Mouse (Mus musculus) kidney, postnatal 10 days (tissue): Measurements from ENCODE around the gene Cntn1.

Source experiments
- DNase-seq: peaks from one replicate; pipeline ENCODE4 v3.0.0; 2021; ENCODE audit warnings: mixed read lengths

The Cntn1 gene

DNA sequence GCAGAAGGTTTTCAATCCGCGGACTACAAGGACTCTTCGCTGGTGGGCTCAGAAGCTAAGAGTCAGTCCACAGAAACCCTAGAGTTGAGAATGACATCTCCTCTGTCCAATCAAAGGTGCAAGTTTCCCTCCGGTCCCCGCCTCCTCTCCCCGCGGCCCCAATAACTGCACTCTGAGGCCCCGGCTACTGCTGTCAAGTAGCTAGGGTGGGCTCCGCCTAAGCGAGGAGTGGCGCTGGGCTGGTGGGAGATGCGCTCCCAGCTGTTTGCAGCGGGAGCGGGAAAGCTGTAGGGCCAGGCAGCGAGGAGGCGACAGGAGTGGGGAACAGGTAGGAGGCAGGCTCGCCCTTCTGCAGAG lies at the start of gene Cntn1:
Gene Cntn1, plus strand, starts transcription at position 170 of the 357 bp plus-strand sequence.
- DNase-seq = peak; percentile 71

DNA sequence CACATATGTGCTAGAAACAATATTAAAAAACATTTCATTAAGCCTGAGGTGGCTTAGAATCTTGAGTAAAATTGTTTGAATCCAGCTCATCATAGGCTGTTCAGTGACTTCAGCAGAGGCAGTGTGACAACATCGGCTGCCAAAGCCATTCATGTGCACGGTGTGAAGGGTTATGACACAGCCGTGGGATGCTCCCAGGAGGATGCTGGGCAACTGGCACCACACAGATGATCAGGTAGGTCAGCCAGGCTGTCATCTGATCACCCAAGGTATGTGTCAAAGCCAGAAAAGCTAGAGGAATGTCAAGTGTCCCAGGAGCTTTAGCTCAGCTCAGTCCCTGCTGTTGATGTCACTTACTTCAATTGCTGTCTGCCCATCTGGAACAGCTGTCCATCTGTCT lies 49.5 kb upstream of the Cntn1 start:
- no peak for DNase-seq

DNA sequence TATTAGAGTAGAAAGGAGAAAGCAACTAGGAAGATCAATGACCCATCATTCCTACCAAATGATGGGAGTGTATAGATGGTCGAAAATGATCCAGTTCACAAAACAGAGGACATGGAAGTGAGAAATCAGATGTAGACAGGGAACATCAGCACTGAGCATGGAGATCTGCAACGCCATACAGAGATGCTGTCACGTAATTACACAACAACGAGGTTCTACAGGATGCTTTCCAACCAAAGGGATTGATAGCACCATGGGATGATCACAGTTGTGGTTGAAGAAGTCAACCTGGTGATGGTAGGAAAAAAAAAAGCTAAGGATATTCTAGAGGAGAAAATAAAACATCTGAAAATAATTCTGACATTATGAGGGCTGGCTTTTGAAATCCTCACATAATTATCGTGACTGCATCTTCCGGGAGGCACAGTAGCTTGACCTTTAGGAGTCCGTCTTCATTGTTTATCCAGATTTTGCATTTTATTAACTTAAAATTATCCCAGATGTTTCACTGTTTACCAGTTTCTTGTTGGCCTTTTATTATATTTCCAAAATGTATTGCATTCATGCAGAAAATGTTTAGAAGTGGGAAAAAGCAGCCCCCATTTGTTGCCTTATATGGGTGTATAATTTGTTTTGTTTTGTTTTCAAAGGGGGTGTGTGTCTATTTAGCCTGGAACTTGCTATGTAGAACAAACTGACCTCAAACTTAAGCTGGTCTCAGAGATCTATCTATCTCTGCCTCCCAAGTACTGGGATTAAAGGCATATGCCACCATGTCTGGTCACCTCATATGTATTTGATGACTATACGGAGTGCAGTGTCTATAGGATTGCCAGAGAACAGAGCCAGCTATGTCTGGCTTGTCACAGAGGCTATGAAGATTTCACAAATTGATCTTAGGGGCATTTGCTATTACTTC lies 38.5 kb upstream of the Cntn1 start:
- DNase-seq = no peak

DNA sequence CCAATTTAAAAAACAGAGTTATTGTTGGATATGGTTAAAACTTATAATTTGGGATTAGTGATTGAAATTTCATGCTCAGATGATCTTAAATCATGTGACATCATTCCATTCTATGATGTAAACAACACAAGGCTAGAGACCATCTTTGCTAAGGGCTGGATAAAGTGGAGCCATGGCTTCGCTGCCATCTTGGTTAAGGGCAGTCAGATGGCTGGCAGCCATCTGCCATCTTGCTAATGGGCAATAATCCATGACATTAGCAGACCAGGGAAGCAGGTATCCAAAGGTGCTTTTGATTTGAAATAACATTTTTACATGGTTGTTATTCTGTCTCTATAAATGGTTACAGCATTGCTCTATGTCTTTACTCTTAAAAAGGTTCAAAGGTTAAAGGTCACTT lies 16.9 kb upstream of the Cntn1 start:
- DNase-seq = no peak

DNA sequence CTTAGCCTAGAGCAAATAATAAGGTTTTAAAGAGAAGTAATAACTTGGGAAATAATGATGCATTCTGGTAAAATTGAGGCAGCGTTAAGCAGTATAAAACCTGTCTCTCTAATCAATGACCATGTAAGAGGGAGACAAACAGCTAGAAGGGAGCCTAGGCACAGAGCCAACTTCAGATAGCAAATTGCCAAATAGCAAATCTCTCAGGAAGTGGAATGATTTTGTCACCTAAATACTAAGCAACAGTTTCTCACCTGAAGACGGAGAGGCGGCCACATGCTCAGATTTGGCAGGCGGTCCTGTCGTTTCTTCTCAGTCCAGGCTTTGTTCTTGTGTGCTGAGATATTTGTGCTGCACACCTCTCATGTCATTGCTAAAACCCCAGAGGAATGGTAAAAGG lies 8.4 kb upstream of the Cntn1 start:
- no peak for DNase-seq

DNA sequence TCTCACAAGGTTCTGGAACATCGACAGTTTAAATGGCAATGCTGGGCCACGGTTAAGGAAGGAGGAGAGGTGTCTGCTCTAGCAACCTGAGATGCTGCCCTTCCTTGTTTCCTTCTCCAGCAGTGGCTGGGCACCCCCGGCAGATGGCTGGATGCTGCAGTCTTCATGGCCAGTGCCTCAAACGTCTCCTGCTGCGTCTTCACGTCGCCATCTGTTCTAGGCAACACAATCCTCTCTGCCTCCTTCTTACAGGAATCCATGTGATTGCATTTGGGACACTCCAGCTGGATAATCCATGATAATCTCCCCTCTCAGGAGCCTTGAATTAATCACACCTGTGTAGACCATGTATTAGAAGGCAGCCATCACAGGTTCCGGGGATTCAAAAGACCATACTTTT lies 4.9 kb upstream of the Cntn1 start:
- no peak for DNase-seq

DNA sequence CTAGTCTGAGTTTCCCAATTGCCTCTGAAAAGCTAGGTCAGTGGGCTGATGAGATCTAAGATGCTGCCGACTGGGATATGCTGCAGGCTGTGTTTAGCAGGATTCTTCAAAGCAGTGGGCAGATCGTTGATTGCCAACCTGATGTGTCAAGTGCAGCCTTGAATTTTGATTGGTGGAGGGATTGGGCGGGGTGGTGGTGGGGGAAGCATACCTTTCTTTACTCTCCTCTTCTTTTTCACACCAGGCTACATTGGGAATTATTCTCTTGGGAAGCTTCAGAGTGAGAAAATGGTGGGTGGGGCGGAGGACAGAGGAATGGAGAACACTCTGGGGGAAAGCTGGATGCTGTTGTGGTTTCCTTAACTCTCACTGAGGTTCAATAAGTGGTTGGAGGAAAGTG lies 2.9 kb upstream of the Cntn1 start:
- DNase-seq = no peak

DNA sequence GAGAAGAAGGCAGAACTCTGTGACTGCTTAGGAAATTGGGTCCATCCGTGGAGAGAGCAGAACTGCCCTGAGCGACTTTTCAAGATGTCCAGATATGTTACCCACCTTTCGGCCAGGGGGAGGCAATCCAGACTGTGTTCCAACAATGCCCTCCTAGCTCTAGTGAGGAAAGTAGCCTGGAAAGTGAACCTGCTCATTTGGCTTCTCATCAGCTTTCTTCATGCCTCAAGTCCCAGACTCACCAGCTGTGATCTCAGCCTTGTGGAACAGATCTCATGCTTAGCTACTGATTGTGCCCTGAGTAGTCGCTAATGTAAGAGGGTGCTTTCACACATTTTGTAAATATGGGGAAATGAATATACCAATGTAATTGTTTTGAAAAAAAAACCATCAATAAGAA lies 2.4 kb upstream of the Cntn1 start:
- no peak for DNase-seq

DNA sequence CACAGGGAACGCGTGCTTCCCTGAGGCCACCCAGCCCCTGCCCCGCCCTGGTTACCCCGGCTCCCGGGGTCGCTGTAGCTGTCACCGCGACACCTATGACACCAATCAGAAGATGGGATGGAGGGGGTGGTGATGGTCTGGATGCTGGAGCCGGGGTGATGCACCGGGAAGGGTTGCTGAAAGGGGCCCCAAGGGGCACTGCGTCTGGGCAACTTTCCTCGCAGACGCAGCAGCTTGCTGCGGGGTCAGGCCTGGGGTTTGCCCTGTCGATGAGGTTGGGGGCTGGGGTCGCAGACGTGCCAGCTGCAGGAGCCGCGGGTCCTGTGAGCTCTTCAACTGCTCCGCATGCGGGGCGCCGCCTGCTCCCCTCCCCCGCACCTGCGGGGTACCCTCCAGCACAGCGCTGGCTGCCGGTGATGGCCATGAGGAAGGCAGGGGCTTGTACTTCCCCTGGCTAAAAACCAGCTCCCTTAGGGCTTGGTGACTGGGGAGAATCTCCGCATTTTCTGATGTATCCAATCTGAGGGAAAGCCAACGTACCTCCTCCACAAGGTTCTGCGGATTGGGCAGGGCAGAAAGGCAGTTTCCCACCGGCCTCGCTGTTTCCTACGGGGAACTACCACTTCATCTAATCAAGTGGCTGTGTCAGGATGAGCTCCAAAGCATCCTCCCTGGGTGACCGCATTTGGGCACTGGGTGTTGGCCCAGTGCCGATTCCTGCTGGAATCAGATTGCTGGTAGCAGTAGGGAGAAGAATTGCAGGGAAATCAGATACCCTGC lies 578 bp downstream of the Cntn1 start:
- DNase-seq = peak; percentile 16

DNA sequence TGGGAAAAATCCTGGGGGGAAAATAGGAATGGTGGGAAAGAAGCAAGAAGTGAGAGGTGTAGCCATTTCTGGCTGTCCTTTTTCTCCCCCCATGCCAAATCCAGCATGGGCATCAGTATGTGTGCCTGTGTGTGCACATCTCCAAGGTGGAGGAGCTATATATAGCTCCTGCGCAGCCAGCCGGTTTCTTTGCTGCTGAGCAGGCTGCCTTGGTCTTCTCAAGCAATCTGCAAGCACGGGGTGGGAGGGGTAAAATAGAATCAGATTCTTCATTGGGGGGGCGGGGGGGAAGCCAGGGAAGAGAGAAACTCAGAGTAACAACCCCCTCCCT lies 1.1 kb downstream of the Cntn1 start:
- DNase-seq = no peak

DNA sequence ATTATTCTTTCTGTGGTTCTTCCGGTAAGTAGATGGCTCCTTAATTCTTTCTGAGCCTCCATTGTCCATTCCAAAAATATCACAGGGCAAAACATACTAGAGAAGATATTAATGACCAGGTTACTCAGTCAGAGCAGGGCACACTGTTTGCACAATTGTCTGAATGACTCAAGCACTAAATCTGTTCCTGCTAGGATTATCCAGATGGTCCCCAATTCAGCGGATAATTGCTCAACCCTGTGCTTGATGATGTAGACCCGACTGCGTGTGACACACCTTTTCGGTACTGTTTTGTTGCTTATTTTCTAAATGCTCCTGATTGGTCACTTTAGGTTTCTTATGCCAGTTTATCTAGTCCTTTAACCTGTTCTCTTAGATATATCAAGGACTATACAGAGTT lies 6.6 kb downstream of the Cntn1 start:
- DNase-seq = no peak

DNA sequence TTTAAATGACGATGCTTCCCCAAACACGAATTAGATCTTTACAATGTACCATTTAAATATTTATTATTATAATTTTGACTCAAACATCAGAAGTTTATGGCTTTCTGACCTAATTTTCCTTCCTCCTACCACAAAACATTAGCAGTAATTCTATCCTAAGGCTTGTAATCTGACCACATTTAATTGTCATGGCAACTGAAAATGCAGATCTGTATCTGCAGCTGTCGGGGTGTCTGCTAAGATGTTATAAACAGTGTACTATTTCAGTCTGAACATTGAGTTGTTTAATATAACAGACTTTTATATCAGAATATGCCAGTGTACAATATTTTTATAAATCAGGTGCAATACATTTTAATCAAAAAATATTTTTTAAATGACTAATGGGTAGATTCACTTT lies 10.0 kb downstream of the Cntn1 start:
- no peak for DNase-seq

DNA sequence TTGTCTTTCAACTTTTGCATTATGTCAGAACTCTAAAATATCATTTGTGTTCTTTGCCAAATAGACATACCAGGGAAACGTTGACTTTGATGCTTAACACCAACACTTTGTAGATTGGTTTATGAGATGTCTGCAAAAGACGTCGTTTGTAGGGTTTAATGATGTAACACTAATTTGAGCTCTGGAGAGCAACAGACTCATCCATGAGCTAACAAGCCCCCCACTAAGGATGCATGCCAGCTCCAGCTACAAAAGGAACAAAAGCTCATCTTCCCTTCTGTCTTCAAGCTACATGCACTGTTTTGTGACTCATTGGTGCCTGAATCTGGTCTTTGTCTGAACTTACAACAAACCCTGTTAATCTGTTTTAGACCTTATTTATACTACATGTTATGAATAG lies 28.5 kb downstream of the Cntn1 start:
- no peak for DNase-seq

DNA sequence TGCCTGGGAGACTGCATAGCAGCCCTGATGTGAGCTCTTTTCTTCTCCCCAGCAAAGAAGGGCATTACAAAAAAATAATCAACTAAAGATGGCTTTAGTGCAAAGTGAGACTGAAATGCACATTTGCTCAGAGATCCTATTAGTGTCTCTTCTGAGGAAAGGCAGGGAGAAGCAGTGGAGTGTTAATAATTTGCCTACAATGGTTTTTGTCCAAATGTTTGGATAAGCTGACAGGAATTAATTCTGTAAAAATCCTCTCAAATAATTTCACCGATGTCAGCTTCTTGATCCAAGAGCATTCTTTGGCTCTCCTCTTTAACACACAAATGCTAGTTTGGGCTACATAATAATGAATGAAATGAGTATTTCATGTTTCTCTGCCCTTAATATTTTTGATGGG lies 34.9 kb downstream of the Cntn1 start:
- no peak for DNase-seq

DNA sequence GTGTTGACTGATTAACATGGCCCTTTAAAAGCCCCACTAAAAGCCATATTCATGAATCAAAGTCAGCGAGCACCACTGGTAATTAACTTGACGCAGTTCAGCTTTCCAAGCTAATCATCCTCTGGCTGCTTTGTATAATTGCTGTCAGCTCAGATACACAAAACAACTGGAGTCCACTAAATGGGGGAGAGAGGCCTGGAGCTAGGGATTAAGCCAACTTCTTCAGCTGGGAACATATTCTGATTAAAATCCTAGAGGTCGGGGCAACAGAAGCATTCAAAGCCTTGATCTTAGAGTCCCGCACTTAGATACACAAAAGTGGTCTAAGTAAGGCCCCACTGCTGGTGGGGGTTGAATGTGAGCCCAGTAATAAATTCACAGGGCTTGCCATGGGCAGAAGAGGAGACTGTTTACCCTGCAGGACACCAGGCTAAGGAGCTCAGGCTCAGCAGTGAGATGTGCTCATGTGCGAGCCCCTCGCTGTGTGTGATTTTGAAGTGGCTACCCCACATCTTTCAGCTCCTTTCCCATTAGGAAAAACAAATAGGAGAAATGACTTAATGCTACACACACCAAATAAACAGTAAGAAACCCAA lies 36.8 kb downstream of the Cntn1 start:
- peak; percentile 39 for DNase-seq

DNA sequence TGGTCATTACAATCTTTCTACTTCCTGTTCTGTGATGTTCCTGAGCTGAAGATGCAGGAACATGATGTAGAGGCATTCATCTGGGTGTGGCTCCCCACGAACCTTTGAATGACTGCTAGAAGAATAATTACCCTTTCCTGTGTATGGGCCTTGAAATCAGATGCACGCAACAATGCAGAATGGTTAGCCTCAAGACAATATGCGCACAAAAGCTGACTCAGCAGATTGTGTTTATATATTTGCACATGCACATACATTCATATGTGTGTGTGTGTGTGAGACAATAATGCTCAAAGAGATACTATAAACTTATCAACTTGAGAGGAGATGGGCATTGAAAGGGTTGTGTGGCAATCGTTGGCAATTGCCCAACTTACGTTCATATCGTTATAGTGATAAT lies 39.8 kb downstream of the Cntn1 start:
- no peak for DNase-seq

DNA sequence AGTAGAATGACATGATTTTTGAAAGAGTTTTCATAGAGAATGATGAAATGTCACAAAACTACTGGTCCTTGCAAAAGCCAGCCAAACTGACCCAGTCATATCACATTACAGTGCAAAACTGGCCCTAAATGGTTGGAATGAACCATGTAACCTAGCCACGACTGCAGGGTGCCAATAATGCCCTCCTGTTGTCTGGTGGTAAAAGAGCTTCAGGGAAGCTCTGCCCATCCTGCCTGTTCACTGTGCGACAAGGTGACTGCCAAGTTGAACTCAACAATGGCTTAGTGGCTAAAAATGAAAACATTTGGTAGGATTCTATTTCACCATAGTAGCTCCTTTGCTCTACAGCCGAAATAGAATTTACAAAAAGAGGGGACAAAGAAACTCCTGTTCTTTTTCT lies 41.1 kb downstream of the Cntn1 start:
- DNase-seq = no peak

DNA sequence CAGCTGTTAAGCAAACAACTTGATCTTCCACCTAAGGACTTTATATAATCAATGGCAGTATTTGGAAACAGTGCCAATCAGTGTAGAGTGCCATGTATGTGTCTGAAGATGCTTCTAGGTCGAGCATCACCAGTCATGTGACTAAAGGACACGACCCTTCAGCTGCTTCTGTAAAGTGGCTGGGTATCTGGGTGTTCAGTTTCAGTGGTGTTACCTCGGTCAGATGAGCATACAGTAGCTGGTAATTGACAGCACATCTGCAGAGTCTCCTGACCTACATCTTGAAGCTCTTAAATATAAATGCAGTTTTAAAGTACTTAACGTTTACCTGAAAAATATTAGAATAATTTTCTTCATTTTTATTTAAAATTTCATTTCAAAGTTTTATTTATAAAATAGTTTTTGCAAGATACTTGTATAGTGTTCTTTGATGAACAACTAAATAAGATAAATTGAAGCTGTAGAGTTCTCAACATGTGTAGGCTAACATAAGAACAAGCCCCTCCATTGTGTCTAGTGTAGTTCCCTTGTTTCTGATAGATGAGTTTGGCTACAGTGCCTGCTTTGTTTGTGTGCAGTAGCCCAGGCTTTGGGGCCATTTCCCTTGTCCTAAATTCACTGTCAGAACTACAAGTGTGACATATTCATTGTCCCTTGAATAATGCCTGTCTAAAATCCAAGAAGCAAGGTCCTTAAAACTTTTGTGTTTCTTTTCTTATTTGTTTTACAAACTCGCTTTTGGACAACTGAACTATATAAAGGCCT lies 48.6 kb downstream of the Cntn1 start:
- no peak for DNase-seq

DNA sequence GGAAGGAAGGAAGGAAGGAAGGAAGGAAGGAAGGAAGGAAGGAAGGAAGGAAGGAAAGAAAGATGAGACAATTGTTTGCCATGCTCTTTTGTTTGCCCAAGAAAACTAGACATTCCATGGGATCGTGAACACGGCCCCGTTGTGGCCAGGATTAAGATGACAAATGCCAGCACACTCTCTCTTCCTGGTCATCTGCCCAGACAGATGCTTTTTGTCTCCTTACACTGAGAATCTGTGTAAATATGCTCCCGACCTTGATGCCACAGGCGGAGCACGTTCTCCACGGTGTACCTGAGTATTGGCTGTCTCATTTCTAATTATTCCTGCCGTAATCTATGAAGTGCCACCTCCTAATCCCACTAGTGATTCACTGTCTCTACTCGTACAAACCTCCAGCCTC lies 51.0 kb downstream of the Cntn1 start:
- no peak for DNase-seq

DNA sequence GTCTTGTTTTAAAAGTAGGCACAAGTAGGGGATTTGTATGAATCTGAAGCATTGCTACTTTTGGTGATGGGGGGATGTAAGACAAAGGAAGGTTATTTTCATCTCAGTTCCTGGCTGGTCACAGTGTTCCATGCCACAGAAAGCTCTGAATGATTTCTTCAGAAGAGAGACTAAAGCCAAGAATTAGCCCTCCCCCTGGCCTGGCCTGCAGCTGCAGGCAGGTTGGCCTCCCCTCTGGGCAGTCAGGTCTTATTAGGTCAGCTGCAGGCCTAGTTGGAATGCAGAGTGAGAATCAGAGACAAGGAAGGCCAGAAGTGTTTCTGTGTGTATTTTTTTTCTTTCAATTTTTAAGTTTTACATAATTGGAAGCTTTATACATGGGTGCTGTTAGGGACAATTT lies 61.5 kb downstream of the Cntn1 start:
- peak; percentile 8 for DNase-seq

DNA sequence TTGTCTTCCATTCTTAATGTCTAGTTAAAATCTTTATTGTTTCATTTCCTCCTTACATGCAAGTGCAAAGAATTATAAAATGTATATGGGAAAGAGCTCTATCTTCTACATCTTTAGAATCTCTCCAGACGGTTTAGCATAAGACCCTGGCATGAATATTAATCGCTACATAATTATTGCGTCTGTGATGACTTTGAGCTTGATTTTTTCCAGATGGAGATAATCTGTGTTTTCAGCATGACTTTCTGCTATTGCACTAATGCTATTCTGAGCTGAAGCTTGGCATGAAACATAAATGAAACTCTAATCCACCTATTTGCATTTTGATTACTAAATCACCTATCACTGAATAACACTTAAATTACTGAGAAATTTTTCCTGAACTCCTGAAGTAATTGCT lies 82.0 kb downstream of the Cntn1 start:
- DNase-seq = no peak

DNA sequence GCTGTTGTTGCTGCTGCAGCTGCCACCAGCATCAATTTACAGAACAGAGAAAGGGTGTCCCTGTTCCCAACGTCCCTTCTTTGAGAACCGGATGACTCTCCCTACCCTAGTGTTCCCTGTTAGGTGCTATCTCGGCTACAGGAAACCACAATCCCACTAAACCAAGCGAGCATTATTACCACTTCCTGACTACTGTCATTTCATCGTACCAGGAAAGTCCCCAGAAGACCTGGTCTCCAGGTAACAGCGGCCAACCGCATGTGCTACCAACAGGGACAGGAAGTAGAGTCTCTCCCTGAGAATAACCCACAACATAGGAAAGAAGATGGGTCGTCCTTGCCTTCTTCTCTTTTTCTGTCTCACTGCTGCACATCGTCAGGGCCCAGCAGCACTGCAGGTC lies 83.3 kb downstream of the Cntn1 start:
- DNase-seq = no peak

DNA sequence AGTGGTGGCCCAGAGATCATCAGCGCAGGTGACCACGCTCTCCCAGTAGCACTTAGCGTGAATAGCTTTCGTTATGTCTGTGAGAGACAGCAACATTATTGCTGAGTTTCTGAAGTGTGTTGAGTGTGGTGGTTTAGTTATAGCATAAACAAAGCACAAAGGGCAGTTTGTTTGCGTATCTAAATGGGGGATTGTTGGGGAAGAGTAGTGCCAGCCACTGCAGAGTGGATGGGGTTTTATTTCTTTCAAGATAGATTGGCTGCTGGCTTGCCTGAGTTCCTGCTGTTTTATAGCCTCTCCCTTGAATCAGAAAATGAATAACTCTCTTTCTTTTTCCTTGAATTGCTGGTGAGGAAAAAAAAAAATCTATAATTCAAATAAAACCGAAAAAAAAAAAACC lies 86.1 kb downstream of the Cntn1 start:
- no peak for DNase-seq
